Mouse (Mus musculus) neural tube, embryonic 13.5 days (tissue): ENCODE data around the gene Polr1e. TPM values are rescaled to one million over a fixed set of nuclear protein-coding genes. Genes with fewer than 3 reads are reported as not detected.
"Not testable (repeated sequence)": the region's sequence is repeated elsewhere in the genome, so short reads cannot be mapped to it uniquely, and the experiment has no call there.

Experiments
- ATAC-seq: fragments of 200-750 bp; cut with Nextera tagmentation; 2 replicates; pipeline ENCODE4 v1.8.0; 2017; ENCODE audit warnings: low read depth, mild to moderate bottlenecking, moderate TSS enrichment, moderate library complexity
- H3K27ac ChIP-seq: fragments of 300-500 bp; sonication (generic); replicated peaks from 2 replicates; pipeline ENCODE4 v1.5.1; 2015; ENCODE audit warnings: moderate library complexity, mild to moderate bottlenecking, inconsistent platforms
- H3K27me3 ChIP-seq: fragments of 300-500 bp; sonication (generic); 2 replicates; pipeline ENCODE4 v1.6.1; 2015; ENCODE audit warnings: mild to moderate bottlenecking, inconsistent platforms
- H3K36me3 ChIP-seq: fragments of 300-500 bp; sonication (generic); 2 replicates; pipeline ENCODE4 v1.6.1; 2015; ENCODE audit warnings: mild to moderate bottlenecking, inconsistent platforms
- H3K4me1 ChIP-seq: fragments of 300-500 bp; sonication (generic); replicated peaks from 2 replicates; pipeline ENCODE4 v1.6.1; 2015; ENCODE audit warnings: inconsistent platforms
- H3K4me2 ChIP-seq: fragments of 300-500 bp; sonication (generic); 2 replicates; pipeline ENCODE4 v1.6.1; 2015; ENCODE audit warnings: inconsistent platforms, mild to moderate bottlenecking, moderate library complexity
- H3K4me3 ChIP-seq: fragments of 300-500 bp; sonication (generic); 2 replicates; pipeline ENCODE4 v1.5.1; 2015; ENCODE audit warnings: mild to moderate bottlenecking, inconsistent platforms
- H3K9ac ChIP-seq: fragments of 300-500 bp; sonication (generic); 2 replicates; pipeline ENCODE4 v1.6.1; 2015; ENCODE audit warnings: moderate library complexity, mild to moderate bottlenecking, inconsistent platforms
- H3K9me3 ChIP-seq: fragments of 300-500 bp; sonication (generic); 2 replicates; pipeline ENCODE4 v1.6.1; 2016; ENCODE audit warnings: inconsistent platforms
- WGBS: fragments of 180-500 bp; shearing (Covaris S2); methylation state at CpG from one replicate; pipeline ENCODE4 v1.1.7; 2015; 5-methylcytosine and 5-hydroxymethylcytosine counted together
- polyA plus RNA-seq: library from polyadenylated mRNA; unstranded; fragments of >200 nt; fragmentation: Nextera tagmentation; extraction: Ambion mirVana; gene quantifications from 2 replicates; pipeline ENCODE4 v1.2.1, GENCODE M21; 2015

Polr1e gene
- polyA plus RNA-seq, 1 experiment from 2014 or later: 45.1 TPM

- Histone ChIP-seq H3K36me3 (no peaks in the 10 kb centered on the region; the same call in 1 of the 2 replicates), H3K4me3 (peak overlapping the region; percentile 54), H3K4me2 (peak overlapping the region; percentile 86), H3K27me3 (no peaks in the 10 kb centered on the region), H3K27ac (no peak overlapping the region; the same call in 1 of the 2 replicates), H3K4me1 (peaks cover 38% of the 10 kb centered on the region), H3K9me3 (no peaks in the 10 kb centered on the region), H3K9ac (peak overlapping the region; percentile 80)
- WGBS: 24% methylated on average over 5 of the region's 5 CpGs
- no peak for ATAC-seq
Measured at GRCm38 (mm10) chr4:44981974-44982287, 36.5 kb upstream of the Polr1e start.

GRCm38 (mm10) chr4:44982440-44983130 lies 35.8 kb upstream of the Polr1e start:
- Histone ChIP-seq H3K4me1 (peaks cover 38% of the 10 kb centered on the region), H3K4me3 (no peak overlapping the region), H3K36me3 (peaks cover 6% of the 10 kb centered on the region), H3K27me3 (no peaks in the 10 kb centered on the region), H3K9me3 (no peaks in the 10 kb centered on the region), H3K27ac (no peak overlapping the region), H3K4me2 (peak overlapping the region; percentile 86), H3K9ac (no peak overlapping the region)
- WGBS: 80% methylated on average over 11 of the region's 11 CpGs
- no peak for ATAC-seq

GRCm38 (mm10) chr4:44983131-44983740 lies 35.1 kb upstream of the Polr1e start:
- H3K4me2 ChIP-seq: no peak overlapping the region
- H3K36me3 ChIP-seq: peaks cover 13% of the 10 kb centered on the region
- 90% methylated on average over 10 of the region's 10 CpGs for WGBS
- peaks cover 38% of the 10 kb centered on the region for H3K4me1 ChIP-seq
- ATAC-seq: no peak
- H3K27ac ChIP-seq: no peak overlapping the region
- no peaks in the 10 kb centered on the region for H3K27me3 ChIP-seq
- H3K4me3 ChIP-seq: no peak overlapping the region
- H3K9me3 ChIP-seq: no peaks in the 10 kb centered on the region
- no peak overlapping the region for H3K9ac ChIP-seq

DNA sequence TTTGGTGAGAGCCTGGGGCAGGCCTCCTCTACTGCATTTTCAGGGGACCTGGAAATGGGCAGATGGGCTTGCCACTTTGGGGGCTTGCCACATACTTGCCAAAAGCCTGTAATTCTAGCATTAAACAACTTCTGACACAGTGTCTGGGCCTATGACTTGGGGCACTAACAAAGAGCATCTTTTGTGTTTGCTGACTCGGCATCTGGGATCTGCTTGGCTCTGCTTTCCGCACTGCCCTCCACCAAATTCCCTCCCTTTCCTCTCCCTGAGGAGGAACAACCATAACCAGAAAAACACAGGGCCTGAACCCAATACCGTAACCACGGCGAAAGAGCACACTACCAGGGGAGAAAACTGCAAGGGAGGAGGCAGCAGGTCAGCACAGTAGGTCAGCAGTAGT lies 27.8 kb upstream of the Polr1e start:
- H3K27me3 ChIP-seq: no peaks in the 10 kb centered on the region
- no peak overlapping the region for H3K9ac ChIP-seq
- H3K4me1 ChIP-seq: no peaks in the 10 kb centered on the region
- WGBS: 90% methylated on average over 5 of the region's 5 CpGs
- no peak overlapping the region for H3K4me2 ChIP-seq
- ATAC-seq: no peak
- H3K9me3 ChIP-seq: no peaks in the 10 kb centered on the region
- H3K4me3 ChIP-seq: no peak overlapping the region
- no peak overlapping the region for H3K27ac ChIP-seq
- H3K36me3 ChIP-seq: peaks cover 73% of the 10 kb centered on the region

- H3K9me3 ChIP-seq, H3K4me2 ChIP-seq, H3K27ac ChIP-seq, H3K4me3 ChIP-seq, H3K27me3 ChIP-seq, H3K4me1 ChIP-seq, H3K9ac ChIP-seq, ATAC-seq: not testable (repeated sequence)
- 92% methylated on average over 11 of the region's 11 CpGs for WGBS
- H3K36me3 ChIP-seq: peaks cover 69% of the 10 kb centered on the region
Measured at GRCm38 (mm10) chr4:44992330-44992729, 26.1 kb upstream of the Polr1e start.

- not testable (repeated sequence) for H3K27ac ChIP-seq, H3K27me3 ChIP-seq, H3K4me3 ChIP-seq, H3K9ac ChIP-seq, H3K4me2 ChIP-seq, ATAC-seq, H3K9me3 ChIP-seq
- peaks cover 12% of the 10 kb centered on the region for H3K4me1 ChIP-seq
- H3K36me3 ChIP-seq: peaks cover 61% of the 10 kb centered on the region
- WGBS: 90% methylated on average over 14 of the region's 14 CpGs
Measured at GRCm38 (mm10) chr4:44993179-44993578, 25.2 kb upstream of the Polr1e start.

DNA sequence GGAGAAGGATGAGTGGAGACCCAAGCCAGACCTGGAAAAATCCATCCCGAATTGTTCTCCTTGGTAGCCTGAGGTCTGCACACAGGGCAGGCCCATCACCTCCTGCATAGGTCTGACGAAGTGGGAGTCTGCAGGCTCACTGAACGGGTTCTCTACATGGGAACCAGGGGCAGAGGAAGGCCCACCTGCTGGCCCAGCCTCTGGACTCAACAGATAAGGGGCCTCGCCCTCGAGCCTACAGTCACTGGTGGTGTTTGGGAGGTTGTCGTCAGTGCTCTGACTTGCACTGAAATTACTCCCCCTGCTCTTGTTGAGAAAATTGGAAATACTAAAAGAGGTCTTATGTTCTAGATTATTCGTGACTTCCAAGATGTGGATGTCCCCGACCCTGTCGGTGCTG lies 24.5 kb upstream of the Polr1e start:
- H3K36me3 ChIP-seq: peaks cover 54% of the 10 kb centered on the region

GRCm38 (mm10) chr4:44994776-44995175 lies 23.6 kb upstream of the Polr1e start:
- H3K9ac ChIP-seq: no peak overlapping the region
- WGBS: 86% methylated on average over 18 of the region's 18 CpGs
- peaks cover 24% of the 10 kb centered on the region for H3K4me1 ChIP-seq
- ATAC-seq: no peak
- peaks cover 46% of the 10 kb centered on the region for H3K36me3 ChIP-seq
- no peaks in the 10 kb centered on the region for H3K27me3 ChIP-seq
- H3K9me3 ChIP-seq: no peaks in the 10 kb centered on the region
- no peak overlapping the region for H3K27ac ChIP-seq
- no peak overlapping the region for H3K4me2 ChIP-seq
- no peak overlapping the region for H3K4me3 ChIP-seq

More for the DNA sequence above, 24.5 kb upstream of the Polr1e start:
- no peak for ATAC-seq
- Histone ChIP-seq H3K4me3 (no peak overlapping the region), H3K9ac (no peak overlapping the region), H3K9me3 (no peaks in the 10 kb centered on the region), H3K27ac (no peak overlapping the region), H3K4me1 (peaks cover 16% of the 10 kb centered on the region), H3K4me2 (no peak overlapping the region), H3K27me3 (no peaks in the 10 kb centered on the region)
- 90% methylated on average over 9 of the region's 9 CpGs for WGBS

GRCm38 (mm10) chr4:44998071-44998470 lies 20.3 kb upstream of the Polr1e start:
- H3K27ac ChIP-seq: no peak overlapping the region
- H3K36me3 ChIP-seq: peaks cover 17% of the 10 kb centered on the region
- H3K4me1 ChIP-seq: peaks cover 24% of the 10 kb centered on the region
- H3K27me3 ChIP-seq: no peaks in the 10 kb centered on the region
- 68% methylated on average over 3 of the region's 3 CpGs for WGBS
- no peak overlapping the region for H3K4me2 ChIP-seq
- no peak for ATAC-seq
- H3K9me3 ChIP-seq: no peaks in the 10 kb centered on the region
- no peak overlapping the region for H3K9ac ChIP-seq
- no peak overlapping the region for H3K4me3 ChIP-seq

- Histone ChIP-seq H3K27ac (no peak overlapping the region), H3K4me3 (no peak overlapping the region), H3K4me2 (no peak overlapping the region), H3K4me1 (peaks cover 24% of the 10 kb centered on the region), H3K27me3 (no peaks in the 10 kb centered on the region), H3K9ac (no peak overlapping the region), H3K9me3 (no peaks in the 10 kb centered on the region), H3K36me3 (peaks cover 5% of the 10 kb centered on the region)
- 88% methylated on average over 6 of the region's 6 CpGs for WGBS
- ATAC-seq: no peak
Measured at GRCm38 (mm10) chr4:45000001-45000400, 18.4 kb upstream of the Polr1e start.

GRCm38 (mm10) chr4:45005452-45005851 lies 12.9 kb upstream of the Polr1e start:
- no peaks in the 10 kb centered on the region for H3K27me3 ChIP-seq
- no peak for ATAC-seq
- WGBS: 91% methylated on average over 3 of the region's 3 CpGs

GRCm38 (mm10) chr4:45010806-45011415 lies 7.5 kb upstream of the Polr1e start:
- no peaks in the 10 kb centered on the region for H3K36me3 ChIP-seq
- peak overlapping the region; percentile 86 for H3K4me3 ChIP-seq
- WGBS: 9% methylated on average over 11 of the region's 11 CpGs
- peak overlapping the region; percentile 73 for H3K4me2 ChIP-seq
- H3K9me3 ChIP-seq: no peaks in the 10 kb centered on the region
- H3K27ac ChIP-seq: peak overlapping the region; percentile 97; the same call in 1 of the 2 replicates
- H3K27me3 ChIP-seq: no peaks in the 10 kb centered on the region
- peak overlapping the region; percentile 94 for H3K9ac ChIP-seq
- ATAC-seq: no peak
- peaks cover 27% of the 10 kb centered on the region for H3K4me1 ChIP-seq

More at GRCm38 (mm10) chr4:45005452-45005851, 12.9 kb upstream of the Polr1e start:
- Histone ChIP-seq H3K4me1 (peaks cover 14% of the 10 kb centered on the region), H3K9ac (no peak overlapping the region), H3K4me3 (no peak overlapping the region), H3K27ac (no peak overlapping the region), H3K9me3 (no peaks in the 10 kb centered on the region), H3K36me3 (0 out of 2 replicates have a peak, but pooled peaks cover 4% of the 10 kb centered on the region), H3K4me2 (no peak overlapping the region)
